Mouse (Mus musculus) heart, embryonic 13.5 days (tissue): ENCODE data around the gene Dynlt1c. TPM values are rescaled to one million over a fixed set of nuclear protein-coding genes. Genes with fewer than 3 reads are reported as not detected.
"Not testable (repeated sequence)": the region's sequence is repeated elsewhere in the genome, so short reads cannot be mapped to it uniquely, and the experiment has no call there.

ENCODE experiments used
- ATAC-seq: fragments of 200-750 bp; cut with Nextera tagmentation; 2 replicates; pipeline ENCODE4 v1.8.0; 2017; ENCODE audit warnings: moderate TSS enrichment; ENCODE audit not compliant: insufficient number of reproducible peaks, low FRiP score, low TSS enrichment; ENCODE audit errors: extremely low read depth
- H3K27ac ChIP-seq: fragments of 300-500 bp; sonication (generic); replicated peaks from 2 replicates; pipeline ENCODE4 v1.5.1; 2015; ENCODE audit warnings: moderate library complexity, mild to moderate bottlenecking, inconsistent platforms
- H3K27me3 ChIP-seq: fragments of 300-500 bp; sonication (generic); replicated peaks from 2 replicates; pipeline ENCODE4 v1.6.1; 2015; ENCODE audit warnings: mild to moderate bottlenecking, inconsistent platforms
- H3K36me3 ChIP-seq: fragments of 300-500 bp; sonication (generic); 2 replicates; pipeline ENCODE4 v1.6.1; 2015; ENCODE audit warnings: mild to moderate bottlenecking, inconsistent platforms
- H3K4me1 ChIP-seq: fragments of 300-500 bp; sonication (generic); 2 replicates; pipeline ENCODE4 v1.6.1; 2015; ENCODE audit warnings: inconsistent platforms
- H3K4me2 ChIP-seq: fragments of 300-500 bp; sonication (generic); 2 replicates; pipeline ENCODE4 v1.6.1; 2015; ENCODE audit warnings: inconsistent platforms, mild to moderate bottlenecking, moderate library complexity
- H3K4me3 ChIP-seq: fragments of 300-500 bp; sonication (generic); 2 replicates; pipeline ENCODE4 v1.5.1; 2015; ENCODE audit warnings: moderate library complexity, mild to moderate bottlenecking, inconsistent platforms
- H3K9ac ChIP-seq: fragments of 300-500 bp; sonication (generic); 2 replicates; pipeline ENCODE4 v1.6.1; 2015; ENCODE audit warnings: inconsistent platforms, mild to moderate bottlenecking, moderate library complexity
- H3K9me3 ChIP-seq: fragments of 300-500 bp; sonication (generic); 2 replicates; pipeline ENCODE4 v1.6.1; 2016; ENCODE audit warnings: inconsistent platforms
- WGBS: fragments of 180-500 bp; shearing (Covaris S2); methylation state at CpG from one replicate; pipeline ENCODE4 v1.1.7; 2015; ENCODE audit warnings: mixed read lengths; 5-methylcytosine and 5-hydroxymethylcytosine counted together
- polyA plus RNA-seq: library from polyadenylated mRNA; unstranded; fragments of >200 nt; fragmentation: Nextera tagmentation; extraction: Ambion mirVana; gene quantifications from 2 replicates; pipeline ENCODE4 v1.2.1, GENCODE M21; 2015

Gene Dynlt1c
- polyA plus RNA-seq, 1 experiment from 2014 or later: 26.6 TPM

DNA sequence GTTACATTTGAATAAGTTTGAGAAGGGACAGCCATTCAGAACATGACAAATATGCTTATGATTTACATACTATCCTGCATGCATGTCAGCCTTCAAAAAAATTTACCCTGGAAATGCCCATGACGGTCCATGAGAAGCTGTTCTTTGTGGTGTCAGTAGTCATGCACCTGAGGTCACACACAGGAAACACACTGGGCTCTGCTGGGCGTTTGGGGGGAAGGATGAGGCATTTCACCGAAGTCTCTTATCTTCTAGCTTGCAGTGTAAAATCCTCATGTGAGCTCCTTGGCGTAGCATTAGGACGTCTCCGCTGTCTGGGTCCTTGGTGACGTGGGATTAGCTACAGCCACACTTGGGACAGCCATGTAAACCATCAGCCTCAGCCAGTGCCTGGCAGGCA lies 57.3 kb downstream of the Dynlt1c start, which contains the start of gene Sytl3:
Gene Sytl3, plus strand, starts transcription at position 293 of the 400 bp plus-strand sequence.
- not testable (repeated sequence) for H3K9ac ChIP-seq, H3K4me2 ChIP-seq, H3K27ac ChIP-seq, H3K36me3 ChIP-seq, H3K4me1 ChIP-seq, H3K9me3 ChIP-seq, ATAC-seq, H3K4me3 ChIP-seq, H3K27me3 ChIP-seq
- WGBS: 60% methylated on average over 4 of the region's 7 CpGs

Other genes with a start within 250 kb of the Dynlt1c start
- 393 and 431 TPM in 2 replicates for gene Dynlt1b, start 171.6 kb upstream of the Dynlt1c start, polyA plus RNA-seq
- 213 and 235 TPM in 2 replicates for gene Dynlt1f, start 54.2 kb downstream of the Dynlt1c start, polyA plus RNA-seq
- gene Sytl3, start 57.4 kb downstream of the Dynlt1c start, polyA plus RNA-seq: not detected in 2 replicates
- gene Ezr, start 181.1 kb downstream of the Dynlt1c start, polyA plus RNA-seq: 103 and 105 TPM in 2 replicates